Mouse (Mus musculus): Measurements from ENCODE around the gene Cd207. TPM values are rescaled to one million over a fixed set of nuclear protein-coding genes. Genes with fewer than 3 reads are reported as not detected.

Gene Cd207
- polyA plus RNA-seq, 1 experiment from 2014 or later: not detected

DNA sequence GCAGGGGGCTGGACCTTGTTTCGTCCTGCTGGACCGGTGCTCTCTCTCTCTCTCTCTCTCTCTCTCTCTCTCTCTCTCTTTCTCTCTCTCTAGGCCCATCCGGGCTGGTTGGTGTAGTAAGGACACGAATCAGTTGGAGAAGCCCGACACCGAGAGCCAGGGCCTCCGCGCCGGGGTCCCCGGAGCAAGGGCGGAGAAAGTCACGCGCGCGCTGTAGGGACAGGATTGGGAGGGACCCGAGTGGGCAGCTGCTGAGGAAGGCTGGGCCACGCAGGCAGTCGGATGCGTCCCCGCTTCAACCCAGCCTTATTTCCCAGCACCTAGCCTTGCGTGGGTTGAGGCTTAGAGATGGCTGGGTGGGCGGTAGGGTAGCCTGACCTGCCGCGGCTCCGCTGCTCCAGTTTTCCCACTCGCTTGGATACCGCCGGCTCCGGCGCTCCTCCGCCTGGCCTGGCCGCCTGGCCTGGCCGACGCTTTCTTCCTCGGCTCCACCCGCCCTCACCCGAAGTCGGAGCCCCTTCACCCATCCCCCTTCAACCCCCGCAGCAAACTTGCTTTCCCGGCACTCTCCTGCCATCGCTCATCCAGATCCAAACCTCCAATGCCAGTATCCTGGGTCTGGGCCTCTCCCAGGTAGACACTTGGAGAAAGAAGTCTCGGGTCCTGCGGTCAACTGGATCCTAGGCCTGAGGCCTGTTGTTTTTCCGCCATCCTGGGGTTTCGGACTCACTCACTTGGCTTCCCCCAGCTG, 34.2 kb upstream of the Cd207 start:
- DNase-seq (ENCODE audit: low spot score): peak; percentile 64
- H3K9me3 ChIP-seq (ENCODE audit: control insufficient read depth, low read length): no peaks in the 10 kb centered on the region
- peaks cover 90% of the 10 kb centered on the region for H3K27me3 ChIP-seq (ENCODE audit: control insufficient read depth, insufficient read depth, low read length)
- peak overlapping the region; percentile 40 for H3K4me3 ChIP-seq (ENCODE audit: low read depth, low read length)
- peak overlapping the region; percentile 71 for H3K4me2 ChIP-seq (ENCODE audit: low read depth, low read length, severe bottlenecking)
- H3K36me3 ChIP-seq (ENCODE audit: control insufficient read depth, insufficient read depth, low read length): no peaks in the 10 kb centered on the region
- peak; percentile 16; the same call in 1 of the 2 replicates for ATAC-seq (replicated peaks; ENCODE audit: low FRiP score)
- no peak overlapping the region for H3K27ac ChIP-seq (ENCODE audit: low read depth, low read length)
- WGBS: 1% methylated on average over 45 of the region's 45 CpGs
- H3K4me1 ChIP-seq (replicated peaks; ENCODE audit: control insufficient read depth, insufficient read depth, low read length): peaks cover 8% of the 10 kb centered on the region; the same call in 1 of the 2 replicates
- H3K9ac ChIP-seq (ENCODE audit: low read length): peak overlapping the region; percentile 23; the same call in 1 of the 2 replicates

DNA sequence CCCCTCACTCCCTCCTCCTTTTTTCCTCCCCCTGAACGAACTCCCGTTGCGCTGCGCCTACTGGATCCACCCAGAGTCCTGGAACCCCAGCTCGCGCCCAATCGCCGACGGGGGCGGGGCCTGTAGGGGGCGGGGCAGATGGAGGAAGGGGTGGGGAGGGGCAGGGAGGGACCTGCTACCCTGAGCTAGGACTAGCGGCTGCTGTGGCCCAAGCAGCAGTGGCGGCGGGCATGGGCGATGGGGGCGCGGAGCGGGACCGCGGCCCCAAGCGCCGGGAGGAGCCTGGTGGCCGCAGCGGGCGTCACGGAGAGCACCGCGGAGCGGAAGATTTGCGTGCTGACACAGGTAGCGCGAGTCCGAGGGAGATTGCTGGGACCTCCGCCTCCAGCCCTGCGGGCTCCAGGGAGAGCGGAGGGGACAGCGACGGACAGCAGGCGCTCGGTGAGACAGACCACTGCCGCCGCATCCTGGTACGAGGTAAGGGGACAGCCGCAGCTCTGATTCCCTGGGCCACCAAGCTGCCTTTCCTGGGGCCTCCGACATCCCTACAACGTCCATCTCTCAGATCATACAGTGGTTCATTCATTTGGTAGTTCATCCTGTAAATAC, 33.5 kb upstream of the Cd207 start, which contains the start of gene Vax2:
TSS of gene Vax2 (plus strand) at position 198 of the 609 bp plus-strand sequence.
- H3K9me3 ChIP-seq (ENCODE audit: control insufficient read depth, low read length): no peaks in the 10 kb centered on the region
- H3K27me3 ChIP-seq (ENCODE audit: control insufficient read depth, insufficient read depth, low read length): peaks cover 94% of the 10 kb centered on the region
- ATAC-seq (replicated peaks; ENCODE audit: low FRiP score) (peak; percentile 90), DNase-seq (ENCODE audit: low spot score) (peak; percentile 93)
- peaks cover 8% of the 10 kb centered on the region; the same call in 1 of the 2 replicates for H3K4me1 ChIP-seq (replicated peaks; ENCODE audit: control insufficient read depth, insufficient read depth, low read length)
- peak within 1 kb of the TSS; percentile 40 for H3K4me3 ChIP-seq (ENCODE audit: low read depth, low read length)
- WGBS: 1% methylated on average over 45 of the region's 46 CpGs
- H3K4me2 ChIP-seq (ENCODE audit: low read depth, low read length, severe bottlenecking): peak within 1 kb of the TSS; percentile 71
- H3K27ac ChIP-seq (ENCODE audit: low read depth, low read length): no peak within 1 kb of the TSS
- H3K9ac ChIP-seq (ENCODE audit: low read length): peak within 1 kb of the TSS; percentile 23; the same call in 1 of the 2 replicates
- H3K36me3 ChIP-seq (ENCODE audit: control insufficient read depth, insufficient read depth, low read length): no peaks in the 10 kb centered on the region

DNA sequence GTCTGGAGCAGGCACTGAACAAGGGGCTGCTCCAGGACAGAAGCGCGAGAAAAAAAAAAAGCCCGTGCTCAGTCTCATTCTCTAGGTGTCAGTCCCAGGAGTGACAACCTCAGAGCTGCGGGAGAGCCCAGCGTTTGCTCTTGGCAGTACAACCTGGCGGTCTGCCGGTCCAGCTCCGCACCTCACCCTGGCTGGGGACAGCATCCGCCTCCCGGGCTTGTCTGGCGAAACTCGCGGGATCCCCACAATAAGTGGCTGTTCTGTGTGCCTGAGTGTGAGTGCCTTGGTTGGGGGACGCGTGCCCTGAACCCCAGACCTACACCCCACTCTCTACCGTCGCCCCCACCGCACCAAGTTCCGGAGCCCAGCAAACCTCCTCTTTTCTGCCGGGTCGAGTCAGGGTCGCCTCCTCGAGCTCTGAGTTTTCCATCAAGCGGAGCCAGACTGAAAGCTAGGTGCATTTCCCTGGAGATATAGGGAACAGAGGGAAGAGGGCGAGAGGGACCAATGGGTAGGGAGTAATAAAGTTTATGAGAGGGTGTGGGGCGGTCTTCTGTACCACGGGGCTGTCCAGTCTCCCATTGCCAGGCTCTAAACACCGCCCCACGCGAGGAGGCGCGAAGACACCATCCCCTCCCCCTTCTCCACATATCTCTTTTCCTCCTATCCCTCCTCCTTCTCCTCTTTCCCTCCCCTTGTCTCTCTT, 32.9 kb upstream of the Cd207 start:
- no peak overlapping the region for H3K9ac ChIP-seq (ENCODE audit: low read length)
- peak overlapping the region; percentile 40 for H3K4me3 ChIP-seq (ENCODE audit: low read depth, low read length)
- peak; percentile 63 for ATAC-seq (replicated peaks; ENCODE audit: low FRiP score)
- peak; percentile 61 for DNase-seq (ENCODE audit: low spot score)
- H3K27me3 ChIP-seq (ENCODE audit: control insufficient read depth, insufficient read depth, low read length): peaks cover 97% of the 10 kb centered on the region
- H3K36me3 ChIP-seq (ENCODE audit: control insufficient read depth, insufficient read depth, low read length): no peaks in the 10 kb centered on the region
- H3K4me2 ChIP-seq (ENCODE audit: low read depth, low read length, severe bottlenecking): peak overlapping the region; percentile 71
- no peak overlapping the region for H3K27ac ChIP-seq (ENCODE audit: low read depth, low read length)
- under 1% methylated on average over 32 of the region's 32 CpGs for WGBS
- H3K4me1 ChIP-seq (replicated peaks; ENCODE audit: control insufficient read depth, insufficient read depth, low read length): peaks cover 8% of the 10 kb centered on the region; the same call in 1 of the 2 replicates
- H3K9me3 ChIP-seq (ENCODE audit: control insufficient read depth, low read length): no peaks in the 10 kb centered on the region

DNA sequence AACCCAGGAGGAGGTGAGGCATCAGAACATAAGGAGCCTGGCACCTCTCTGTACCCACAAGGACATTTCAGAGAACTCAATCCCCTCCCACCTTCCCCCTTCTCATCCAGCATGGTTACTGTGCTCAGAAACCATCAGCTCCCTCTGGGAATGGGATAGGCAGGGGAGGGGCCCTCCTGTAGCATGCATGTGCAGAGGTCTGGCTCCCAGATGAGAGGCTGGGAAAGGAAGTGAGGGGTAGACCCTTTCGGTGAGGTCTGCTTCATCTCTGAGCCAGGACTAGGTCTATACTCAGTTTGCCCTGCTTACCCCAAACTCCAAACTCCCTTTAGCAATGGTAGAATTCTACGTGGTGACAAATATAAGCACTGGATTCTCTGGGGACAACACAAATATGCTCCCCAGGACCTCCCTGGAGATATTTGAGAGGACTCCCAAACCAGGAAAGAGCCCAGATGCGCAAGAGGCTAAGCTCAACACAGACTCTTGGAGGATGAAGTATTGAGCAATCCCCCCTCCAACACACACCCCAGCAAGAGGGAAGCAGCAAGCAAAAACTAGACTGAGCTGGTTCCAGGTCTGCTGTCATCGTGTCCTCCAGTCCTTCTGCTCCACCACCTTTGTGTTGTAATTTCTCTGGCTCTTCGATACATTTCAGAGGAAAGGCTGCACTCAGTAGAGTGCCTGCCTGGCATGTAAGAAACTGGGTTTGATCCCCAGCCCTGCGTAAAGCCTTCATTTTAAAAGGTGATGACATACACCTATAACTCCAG, 30.3 kb upstream of the Cd207 start:
- Histone ChIP-seq H3K4me3 (ENCODE audit: low read depth, low read length) (no peak overlapping the region), H3K27ac (ENCODE audit: low read depth, low read length) (no peak overlapping the region), H3K4me1 (replicated peaks; ENCODE audit: control insufficient read depth, insufficient read depth, low read length) (peaks cover 8% of the 10 kb centered on the region; the same call in 1 of the 2 replicates), H3K4me2 (ENCODE audit: low read depth, low read length, severe bottlenecking) (no peak overlapping the region), H3K27me3 (ENCODE audit: control insufficient read depth, insufficient read depth, low read length) (peaks cover 96% of the 10 kb centered on the region), H3K9ac (ENCODE audit: low read length) (no peak overlapping the region), H3K9me3 (ENCODE audit: control insufficient read depth, low read length) (no peaks in the 10 kb centered on the region), H3K36me3 (ENCODE audit: control insufficient read depth, insufficient read depth, low read length) (no peaks in the 10 kb centered on the region)
- DNase-seq (ENCODE audit: low spot score) (no peak), ATAC-seq (replicated peaks; ENCODE audit: low FRiP score) (no peak)
- WGBS: 4% methylated on average over 6 of the region's 6 CpGs

DNA sequence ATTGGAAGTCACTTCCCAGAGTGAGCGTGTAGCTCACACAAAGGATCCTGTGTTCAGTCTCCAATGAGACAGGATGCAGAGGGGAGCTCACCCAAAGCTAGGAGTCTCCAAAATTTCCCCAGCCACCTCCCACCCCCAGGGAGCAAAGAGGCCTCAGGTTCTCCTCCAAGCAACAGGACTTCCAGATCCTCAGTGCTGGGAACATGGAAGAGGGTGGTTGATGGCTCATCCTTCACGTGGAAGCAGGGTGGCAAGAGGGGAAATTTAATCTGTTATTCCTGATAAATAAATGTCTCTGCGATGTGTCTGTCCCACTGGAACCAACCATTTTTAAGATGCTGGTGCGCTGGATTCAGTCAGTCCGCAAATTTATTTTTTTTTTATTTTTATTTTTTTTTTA, 27.0 kb upstream of the Cd207 start:
- H3K4me1 ChIP-seq (replicated peaks; ENCODE audit: control insufficient read depth, insufficient read depth, low read length): 0 out of 2 replicates have a peak, but pooled peaks cover 3% of the 10 kb centered on the region
- H3K9me3 ChIP-seq (ENCODE audit: control insufficient read depth, low read length): no peaks in the 10 kb centered on the region
- no peak for ATAC-seq (replicated peaks; ENCODE audit: low FRiP score)
- H3K4me2 ChIP-seq (ENCODE audit: low read depth, low read length, severe bottlenecking): no peak overlapping the region
- H3K9ac ChIP-seq (ENCODE audit: low read length): no peak overlapping the region
- no peak overlapping the region for H3K27ac ChIP-seq (ENCODE audit: low read depth, low read length)
- 19% methylated on average over 5 of the region's 5 CpGs for WGBS
- H3K27me3 ChIP-seq (ENCODE audit: control insufficient read depth, insufficient read depth, low read length): peaks cover 89% of the 10 kb centered on the region
- DNase-seq (ENCODE audit: low spot score): no peak
- H3K4me3 ChIP-seq (ENCODE audit: low read depth, low read length): no peak overlapping the region
- no peaks in the 10 kb centered on the region for H3K36me3 ChIP-seq (ENCODE audit: control insufficient read depth, insufficient read depth, low read length)

DNA sequence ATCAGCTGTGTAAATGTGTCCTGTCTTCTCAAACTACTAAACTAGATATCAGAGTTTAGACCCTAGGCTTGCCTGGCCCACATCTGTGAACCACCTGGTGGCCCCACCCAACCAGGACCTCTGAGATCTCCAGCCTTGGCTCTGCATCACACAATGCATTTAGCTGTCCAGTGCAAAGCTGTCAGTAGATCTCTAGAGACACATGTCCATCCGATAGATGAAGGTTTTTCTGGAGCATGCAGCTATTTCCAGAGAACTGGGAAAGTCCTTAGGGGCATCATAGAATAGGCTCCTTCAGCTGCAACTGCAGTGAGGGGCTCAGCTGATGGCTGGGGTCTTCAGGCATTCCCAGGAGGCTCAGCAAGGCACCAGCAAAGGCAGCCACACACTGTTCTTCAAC, 26.6 kb upstream of the Cd207 start:
- 6% methylated on average over 1 of the region's 1 CpGs for WGBS
- no peak overlapping the region for H3K4me3 ChIP-seq (ENCODE audit: low read depth, low read length)
- DNase-seq (ENCODE audit: low spot score): no peak

DNA sequence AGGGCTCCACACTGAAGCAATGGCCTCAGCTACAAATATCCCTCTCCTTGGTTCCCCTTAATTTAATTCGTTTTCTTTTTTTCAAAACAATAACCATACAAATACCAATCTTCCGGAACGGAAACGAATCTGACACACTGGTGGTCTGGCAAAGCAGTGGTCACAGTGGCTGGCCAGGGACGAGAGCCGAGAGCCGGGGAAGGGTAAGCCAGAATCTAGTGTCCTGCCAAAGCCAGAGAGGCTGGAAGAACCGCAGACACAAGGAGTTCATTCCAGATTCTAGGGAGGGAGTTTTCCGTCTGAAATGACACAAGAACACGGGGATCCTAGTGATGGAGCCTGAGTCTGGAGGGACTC, 26.0 kb upstream of the Cd207 start:
- ATAC-seq (replicated peaks; ENCODE audit: low FRiP score): no peak
- no peak overlapping the region for H3K27ac ChIP-seq (ENCODE audit: low read depth, low read length)

More for the DNA sequence above, 26.6 kb upstream of the Cd207 start:
- ATAC-seq (replicated peaks; ENCODE audit: low FRiP score): no peak
- H3K9me3 ChIP-seq (ENCODE audit: control insufficient read depth, low read length): no peaks in the 10 kb centered on the region
- no peak overlapping the region for H3K9ac ChIP-seq (ENCODE audit: low read length)
- 0 out of 2 replicates have a peak, but pooled peaks cover 3% of the 10 kb centered on the region for H3K4me1 ChIP-seq (replicated peaks; ENCODE audit: control insufficient read depth, insufficient read depth, low read length)
- H3K27me3 ChIP-seq (ENCODE audit: control insufficient read depth, insufficient read depth, low read length): peaks cover 86% of the 10 kb centered on the region
- H3K27ac ChIP-seq (ENCODE audit: low read depth, low read length): no peak overlapping the region
- H3K36me3 ChIP-seq (ENCODE audit: control insufficient read depth, insufficient read depth, low read length): no peaks in the 10 kb centered on the region
- no peak overlapping the region for H3K4me2 ChIP-seq (ENCODE audit: low read depth, low read length, severe bottlenecking)

More for the DNA sequence above, 26.0 kb upstream of the Cd207 start:
- WGBS: 1% methylated on average over 10 of the region's 10 CpGs
- H3K4me3 ChIP-seq (ENCODE audit: low read depth, low read length): no peak overlapping the region
- H3K4me2 ChIP-seq (ENCODE audit: low read depth, low read length, severe bottlenecking): no peak overlapping the region
- H3K9ac ChIP-seq (ENCODE audit: low read length): no peak overlapping the region
- DNase-seq (ENCODE audit: low spot score): peak; percentile 62
- H3K9me3 ChIP-seq (ENCODE audit: control insufficient read depth, low read length): no peaks in the 10 kb centered on the region
- H3K27me3 ChIP-seq (ENCODE audit: control insufficient read depth, insufficient read depth, low read length): peaks cover 87% of the 10 kb centered on the region
- H3K36me3 ChIP-seq (ENCODE audit: control insufficient read depth, insufficient read depth, low read length): no peaks in the 10 kb centered on the region
- H3K4me1 ChIP-seq (replicated peaks; ENCODE audit: control insufficient read depth, insufficient read depth, low read length): 0 out of 2 replicates have a peak, but pooled peaks cover 3% of the 10 kb centered on the region

Data from forebrain, embryonic 11.5 days (tissue).